Mouse (Mus musculus) stomach, postnatal 0 days (tissue): Measurements from ENCODE around the gene Med12l.

ENCODE experiments used
- CTCF ChIP-seq: IDR thresholded peaks from 2 replicates; pipeline ENCODE4 v1.5.1; 2016; ENCODE audit warnings: antibody characterized with exemption, low read depth, mild to moderate bottlenecking, moderate library complexity
- EP300 ChIP-seq: optimal IDR thresholded peaks from 2 replicates; pipeline ENCODE3; 2016; ENCODE audit warnings: antibody characterized with exemption

GRCm38 (mm10) chr3:59187336-59187735, 181.7 kb downstream of the Med12l start:
- TF ChIP-seq CTCF, result no peak
- no peak for TF ChIP-seq EP300
